Mouse (Mus musculus) cortical plate, adult 2 months (tissue): ENCODE data around the gene Prrt4.
"Not testable (repeated sequence)": the region's sequence is repeated elsewhere in the genome, so short reads cannot be mapped to it uniquely, and the experiment has no call there.

ENCODE experiments used
- CTCF ChIP-seq: fragments of 200-500 bp; IDR thresholded peaks from 2 replicates; pipeline ENCODE4 v1.5.1; 2011; ENCODE audit warnings: mild to moderate bottlenecking, control low read depth, low read length; ENCODE audit not compliant: insufficient read depth; ENCODE audit errors: extremely low read depth
- POLR2A ChIP-seq: fragments of 200-500 bp; IDR thresholded peaks from 2 replicates; pipeline ENCODE4 v1.6.1; 2011; ENCODE audit warnings: mild to moderate bottlenecking, low read length, control low read depth; ENCODE audit not compliant: insufficient read depth; ENCODE audit errors: extremely low read depth

DNA sequence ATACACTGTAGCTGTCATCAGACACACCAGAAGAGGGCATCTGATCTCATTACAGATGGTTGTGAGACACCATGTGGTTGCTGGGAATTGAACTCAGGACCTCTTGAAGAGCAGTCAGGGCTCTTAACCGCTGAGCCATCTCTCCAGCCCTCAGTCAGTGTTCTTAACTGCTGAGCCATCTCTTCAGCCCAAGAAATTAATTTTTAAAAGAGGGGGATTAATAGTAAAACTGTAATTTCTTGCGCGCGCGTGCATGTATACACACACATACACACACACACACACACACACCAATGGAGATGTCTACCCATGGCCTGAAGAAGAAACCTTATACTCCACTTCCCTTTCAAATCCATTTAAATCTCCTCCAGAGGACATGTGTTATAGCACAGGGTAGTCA, 18.1 kb downstream of the Prrt4 start:
- not testable (repeated sequence) for TF ChIP-seq CTCF, POLR2A
